Mouse (Mus musculus): Measurements from ENCODE around the gene Ndufs7. TPM values are rescaled to one million over a fixed set of nuclear protein-coding genes. Genes with fewer than 3 reads are reported as not detected.

Ndufs7 gene
- polyA plus RNA-seq, 1 experiment from 2014 or later = 220 TPM

DNA sequence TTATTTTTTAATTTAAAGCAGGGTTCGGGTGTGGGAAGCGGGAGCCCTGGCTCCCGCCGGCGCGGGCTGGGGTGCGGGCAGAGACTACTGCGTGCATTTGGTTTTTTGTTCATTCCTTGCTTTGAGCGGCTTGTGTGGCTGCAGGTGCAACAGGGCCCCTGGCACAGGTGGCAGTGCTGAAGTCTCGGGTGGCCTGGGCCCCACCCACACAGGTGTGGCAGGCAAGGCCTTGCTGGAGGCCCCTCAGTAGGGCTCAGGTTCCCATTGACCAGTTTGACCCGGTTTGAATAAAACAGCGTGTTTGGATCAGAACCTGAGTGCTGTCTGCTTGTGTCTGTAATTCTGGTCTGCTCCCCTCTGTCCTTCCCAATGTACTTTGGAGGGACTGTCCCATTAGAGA lies 39.2 kb downstream of the Ndufs7 start:
- WGBS = 95% methylated on average over 12 of the region's 12 CpGs
- H3K9ac ChIP-seq = no peak overlapping the region
- H3K36me3 ChIP-seq = peaks cover 59% of the 10 kb centered on the region

GRCm38 (mm10) chr10:80288657-80289056 lies 39.7 kb downstream of the Ndufs7 start:
- H3K27me3 ChIP-seq = no peaks in the 10 kb centered on the region
- H3K4me2 ChIP-seq (replicated peaks) = no peak overlapping the region
- H3K9ac ChIP-seq = no peak overlapping the region
- peaks cover 9% of the 10 kb centered on the region for H3K4me1 ChIP-seq
- peaks cover 59% of the 10 kb centered on the region for H3K36me3 ChIP-seq
- ATAC-seq (ENCODE audit: low FRiP score) = no peak
- 77% methylated on average over 8 of the region's 8 CpGs for WGBS
- H3K4me3 ChIP-seq = no peak overlapping the region
- no peaks in the 10 kb centered on the region for H3K9me3 ChIP-seq (replicated peaks)
- no peak overlapping the region for H3K27ac ChIP-seq

More for the DNA sequence above, 39.2 kb downstream of the Ndufs7 start:
- H3K4me3 ChIP-seq = no peak overlapping the region
- no peak for ATAC-seq (ENCODE audit: low FRiP score)
- H3K27me3 ChIP-seq = no peaks in the 10 kb centered on the region
- H3K4me2 ChIP-seq (replicated peaks) = no peak overlapping the region
- H3K27ac ChIP-seq = 0 out of 2 replicates have a peak overlapping the region, but pooled peaks have one; percentile 17
- no peaks in the 10 kb centered on the region for H3K9me3 ChIP-seq (replicated peaks)
- peaks cover 3% of the 10 kb centered on the region for H3K4me1 ChIP-seq

GRCm38 (mm10) chr10:80292251-80293146 lies 43.6 kb downstream of the Ndufs7 start, which contains the start of gene Rps15:
Gene Rps15, plus strand, starts transcription at chr10:80292453.
- WGBS = under 1% methylated on average over 70 of the region's 72 CpGs
- peaks cover under 1% of the 10 kb centered on the region; the same call in 1 of the 2 replicates for H3K27me3 ChIP-seq
- H3K9ac ChIP-seq = peak within 1 kb of the TSS; percentile 99
- peak within 1 kb of the TSS; percentile 90 for H3K27ac ChIP-seq
- peaks cover 33% of the 10 kb centered on the region for H3K36me3 ChIP-seq
- peak; percentile 75 for ATAC-seq (ENCODE audit: low FRiP score)
- no peaks in the 10 kb centered on the region for H3K9me3 ChIP-seq (replicated peaks)
- H3K4me3 ChIP-seq = peak within 1 kb of the TSS; percentile 96
- H3K4me2 ChIP-seq (replicated peaks) = peak within 1 kb of the TSS; percentile 99
- peaks cover 34% of the 10 kb centered on the region for H3K4me1 ChIP-seq

DNA sequence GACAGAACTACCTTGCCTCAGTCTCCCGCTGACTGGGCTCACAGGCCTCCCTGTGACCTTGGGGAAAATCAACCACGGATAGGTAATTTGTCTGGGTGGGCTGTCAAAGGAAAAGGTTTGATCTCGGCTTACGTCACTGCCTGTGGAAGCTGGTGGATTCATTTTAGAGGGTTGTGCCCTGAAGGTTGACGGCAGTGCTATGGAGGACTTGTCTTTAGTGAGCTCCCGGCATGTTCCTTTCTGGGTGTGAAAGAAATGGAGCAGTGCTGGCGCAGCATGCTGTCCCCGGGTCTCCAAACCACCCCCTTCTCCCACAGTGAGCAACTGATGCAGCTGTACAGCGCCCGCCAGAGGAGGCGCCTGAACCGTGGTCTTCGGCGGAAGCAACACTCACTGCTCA lies 44.4 kb downstream of the Ndufs7 start:
- ATAC-seq (ENCODE audit: low FRiP score) = no peak
- Histone ChIP-seq H3K36me3 (peaks cover 27% of the 10 kb centered on the region), H3K27ac (peak overlapping the region; percentile 90), H3K9ac (peak overlapping the region; percentile 99), H3K9me3 (replicated peaks) (no peaks in the 10 kb centered on the region), H3K4me3 (peak overlapping the region; percentile 96), H3K27me3 (peaks cover 5% of the 10 kb centered on the region; the same call in 1 of the 2 replicates), H3K4me1 (peaks cover 43% of the 10 kb centered on the region), H3K4me2 (replicated peaks) (peak overlapping the region; percentile 99)
- 31% methylated on average over 14 of the region's 14 CpGs for WGBS

DNA sequence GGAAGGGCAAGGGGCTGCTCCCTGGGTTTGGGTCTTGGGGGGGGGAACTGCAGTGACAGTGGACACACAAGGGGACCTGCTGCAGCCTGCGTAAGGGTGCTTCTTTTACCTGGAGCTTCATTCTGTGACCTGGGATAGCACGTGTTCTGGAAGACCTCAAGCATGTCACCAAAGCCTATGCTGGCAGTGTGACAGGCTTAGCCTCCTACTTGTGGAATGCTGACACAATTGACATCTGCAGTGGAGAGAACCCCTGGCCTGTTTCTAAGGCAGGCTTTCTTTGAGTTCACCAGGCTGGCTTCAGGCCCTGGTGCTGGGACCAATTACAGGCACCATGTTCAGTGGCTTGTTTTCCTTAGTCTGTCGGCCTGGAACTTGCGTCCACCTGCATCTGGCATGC lies 45.4 kb downstream of the Ndufs7 start:
- H3K27ac ChIP-seq = no peak overlapping the region
- H3K4me3 ChIP-seq = peak overlapping the region; percentile 96; the same call in 1 of the 2 replicates
- no peak overlapping the region for H3K4me2 ChIP-seq (replicated peaks)
- peaks cover 13% of the 10 kb centered on the region; the same call in 1 of the 2 replicates for H3K27me3 ChIP-seq
- no peak for ATAC-seq (ENCODE audit: low FRiP score)
- no peak overlapping the region for H3K9ac ChIP-seq
- WGBS = 81% methylated on average over 4 of the region's 4 CpGs
- no peaks in the 10 kb centered on the region for H3K9me3 ChIP-seq (replicated peaks)
- H3K36me3 ChIP-seq = peaks cover 18% of the 10 kb centered on the region
- peaks cover 47% of the 10 kb centered on the region for H3K4me1 ChIP-seq

DNA sequence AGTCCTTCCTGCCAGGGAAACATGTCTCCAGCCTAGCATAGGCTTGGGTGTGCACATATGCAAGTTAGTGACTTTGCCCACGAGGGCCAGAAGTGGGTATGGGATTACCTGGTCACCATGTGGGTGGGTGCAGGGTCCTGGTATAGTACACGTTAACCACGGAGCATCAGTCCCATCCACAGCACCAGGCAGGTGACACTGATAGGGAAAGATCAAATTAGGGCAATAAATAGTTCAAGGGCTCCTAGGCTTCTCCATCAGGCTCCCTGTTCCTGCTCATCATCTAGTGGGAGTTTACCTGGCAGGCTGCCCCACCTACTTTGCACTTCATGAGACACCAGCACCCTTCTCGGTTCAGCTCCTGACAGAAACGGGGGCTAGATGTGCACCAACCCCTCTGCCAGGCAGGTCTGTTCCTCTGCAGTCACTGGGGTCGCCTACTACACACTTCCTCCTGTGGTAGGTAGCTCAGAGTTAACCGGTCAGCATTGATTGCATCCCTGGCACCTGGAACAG lies 45.9 kb downstream of the Ndufs7 start:
- Histone ChIP-seq H3K27ac (peak overlapping the region; percentile 95; the same call in 1 of the 2 replicates), H3K4me3 (peak overlapping the region; percentile 47; the same call in 1 of the 2 replicates), H3K4me2 (replicated peaks) (no peak overlapping the region), H3K9me3 (replicated peaks) (no peaks in the 10 kb centered on the region), H3K36me3 (peaks cover 17% of the 10 kb centered on the region), H3K27me3 (peaks cover 18% of the 10 kb centered on the region; the same call in 1 of the 2 replicates), H3K9ac (no peak overlapping the region), H3K4me1 (peaks cover 51% of the 10 kb centered on the region)
- WGBS = 44% methylated on average over 7 of the region's 7 CpGs
- ATAC-seq (ENCODE audit: low FRiP score) = no peak

- H3K27ac ChIP-seq = peak within 1 kb of the TSS; percentile 95
- peaks cover 21% of the 10 kb centered on the region; the same call in 1 of the 2 replicates for H3K27me3 ChIP-seq
- H3K4me2 ChIP-seq (replicated peaks) = peak within 1 kb of the TSS; percentile 72
- H3K36me3 ChIP-seq = peaks cover 17% of the 10 kb centered on the region
- H3K9ac ChIP-seq = peak within 1 kb of the TSS; percentile 97
- peak; percentile 64 for ATAC-seq (ENCODE audit: low FRiP score)
- H3K4me1 ChIP-seq = peaks cover 55% of the 10 kb centered on the region
- H3K9me3 ChIP-seq (replicated peaks) = no peaks in the 10 kb centered on the region
- peak within 1 kb of the TSS; percentile 47 for H3K4me3 ChIP-seq
- under 1% methylated on average over 26 of the region's 26 CpGs for WGBS
Measured at GRCm38 (mm10) chr10:80295618-80296425, 46.9 kb downstream of the Ndufs7 start, which contains the start of gene Apc2. Gene Apc2, plus strand, starts transcription at chr10:80295977.

DNA sequence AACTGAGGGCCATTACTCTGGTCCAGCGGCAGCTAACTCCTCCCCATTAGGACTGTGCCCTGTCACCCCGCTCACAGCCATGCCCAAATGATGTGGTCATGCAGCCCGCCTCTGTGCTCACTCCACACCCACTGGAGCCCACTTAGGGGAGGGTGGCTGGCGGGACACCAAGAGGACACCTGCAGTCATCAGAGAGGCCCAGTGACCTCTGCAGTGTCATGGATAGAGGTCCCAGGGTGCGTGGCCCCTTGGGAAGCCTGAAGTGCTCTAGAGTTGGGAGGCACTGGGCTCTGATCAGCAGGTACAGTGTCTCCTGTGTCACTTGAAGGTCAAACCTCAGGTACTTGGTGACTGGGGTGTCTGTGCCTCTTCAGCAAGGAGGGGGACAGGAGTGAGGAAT lies 47.9 kb downstream of the Ndufs7 start:
- Histone ChIP-seq H3K36me3 (peaks cover 17% of the 10 kb centered on the region), H3K4me2 (replicated peaks) (peak overlapping the region; percentile 72), H3K9me3 (replicated peaks) (no peaks in the 10 kb centered on the region), H3K4me3 (peak overlapping the region; percentile 47), H3K27me3 (peaks cover 21% of the 10 kb centered on the region; the same call in 1 of the 2 replicates), H3K9ac (peak overlapping the region; percentile 97), H3K4me1 (peaks cover 61% of the 10 kb centered on the region), H3K27ac (peak overlapping the region; percentile 95)
- 84% methylated on average over 5 of the region's 5 CpGs for WGBS
- ATAC-seq (ENCODE audit: low FRiP score) = no peak

DNA sequence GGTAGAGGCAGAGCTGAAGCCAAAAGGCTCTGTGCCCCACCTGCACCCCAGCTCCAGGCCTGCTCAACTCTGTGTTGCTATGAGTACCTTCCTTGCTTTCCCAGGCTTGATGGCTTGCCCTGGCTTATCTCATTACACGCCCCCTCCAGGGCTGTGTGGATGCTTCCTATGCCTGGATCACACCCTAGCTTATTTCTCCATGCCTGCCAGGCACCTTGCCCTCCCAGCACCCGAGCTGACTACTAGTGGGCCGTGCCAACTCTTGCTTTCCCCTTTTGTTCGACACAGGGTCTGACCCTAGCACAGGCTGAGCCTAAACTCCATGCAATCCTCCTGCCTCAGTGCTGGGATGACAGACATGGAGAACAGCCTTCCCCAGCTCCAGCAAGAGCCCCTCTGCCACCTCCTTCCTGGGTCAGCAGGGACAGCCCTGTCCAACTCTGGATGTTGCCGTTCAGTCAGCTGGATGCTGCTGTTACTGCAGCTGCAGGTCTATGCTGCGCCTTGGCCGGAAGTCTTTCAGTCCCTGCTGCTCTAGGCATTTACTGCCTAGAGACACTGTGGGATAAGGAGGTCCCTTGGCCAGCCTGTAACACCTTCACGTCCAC lies 48.7 kb downstream of the Ndufs7 start:
- Histone ChIP-seq H3K36me3 (peaks cover 24% of the 10 kb centered on the region), H3K27ac (peak overlapping the region; percentile 99), H3K4me1 (peaks cover 69% of the 10 kb centered on the region), H3K4me2 (replicated peaks) (peak overlapping the region; percentile 72), H3K9ac (peak overlapping the region; percentile 97), H3K27me3 (peaks cover 21% of the 10 kb centered on the region; the same call in 1 of the 2 replicates), H3K9me3 (replicated peaks) (no peaks in the 10 kb centered on the region), H3K4me3 (peak overlapping the region; percentile 6; the same call in 1 of the 2 replicates)
- WGBS = 77% methylated on average over 8 of the region's 8 CpGs
- no peak for ATAC-seq (ENCODE audit: low FRiP score)

- H3K4me1 ChIP-seq = peaks cover 68% of the 10 kb centered on the region
- H3K27me3 ChIP-seq = peaks cover 21% of the 10 kb centered on the region; the same call in 1 of the 2 replicates
- ATAC-seq (ENCODE audit: low FRiP score) = peak; percentile 70
- peak overlapping the region; percentile 97 for H3K9ac ChIP-seq
- peak overlapping the region; percentile 99 for H3K27ac ChIP-seq
- WGBS = 4% methylated on average over 26 of the region's 26 CpGs
- peak overlapping the region; percentile 72 for H3K4me2 ChIP-seq (replicated peaks)
- H3K9me3 ChIP-seq (replicated peaks) = no peaks in the 10 kb centered on the region
- H3K4me3 ChIP-seq = peak overlapping the region; percentile 62
- peaks cover 22% of the 10 kb centered on the region for H3K36me3 ChIP-seq
Measured at GRCm38 (mm10) chr10:80298571-80299281, 49.8 kb downstream of the Ndufs7 start.

DNA sequence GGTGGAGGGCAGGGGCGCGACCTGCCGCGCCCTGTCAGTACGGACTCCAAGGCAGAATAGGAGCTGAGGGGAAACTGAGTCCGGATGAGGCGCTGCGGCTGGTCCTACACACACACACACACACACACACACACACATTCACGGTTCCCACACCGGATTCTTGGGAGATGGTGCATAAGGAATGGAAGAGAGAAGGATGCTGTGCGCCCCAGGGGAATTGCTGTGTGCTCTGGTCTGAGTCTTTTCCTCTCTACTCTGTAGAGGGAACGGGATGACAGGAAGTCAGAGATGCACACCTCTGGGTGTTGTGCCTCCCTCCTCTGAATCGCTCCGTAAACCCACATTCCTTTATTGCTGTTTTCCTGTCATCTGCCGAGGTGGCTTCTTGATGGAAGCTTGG lies 50.4 kb downstream of the Ndufs7 start:
- peak overlapping the region; percentile 62 for H3K4me3 ChIP-seq
- no peaks in the 10 kb centered on the region for H3K9me3 ChIP-seq (replicated peaks)
- WGBS = 5% methylated on average over 15 of the region's 15 CpGs
- peaks cover 21% of the 10 kb centered on the region; the same call in 1 of the 2 replicates for H3K27me3 ChIP-seq
- peaks cover 17% of the 10 kb centered on the region for H3K36me3 ChIP-seq
- H3K27ac ChIP-seq = peak overlapping the region; percentile 99
- peak overlapping the region; percentile 72 for H3K4me2 ChIP-seq (replicated peaks)
- ATAC-seq (ENCODE audit: low FRiP score) = no peak
- H3K9ac ChIP-seq = peak overlapping the region; percentile 97
- H3K4me1 ChIP-seq = peaks cover 70% of the 10 kb centered on the region
